Mouse (Mus musculus): ENCODE measurements around the gene Trank1. TPM values are rescaled to one million over a fixed set of nuclear protein-coding genes. Genes with fewer than 3 reads are reported as not detected.
A peak's percentile ranks its signal among the peaks of the same experiment; 100 is the strongest.

The Trank1 gene
- polyA plus RNA-seq, 1 experiment from 2014 or later, result 0.04 TPM

- peak overlapping the region; percentile 58 for H3K4me3 ChIP-seq
- peaks cover 64% of the 10 kb centered on the region for H3K27me3 ChIP-seq (ENCODE audit: low read depth, poor library complexity, severe bottlenecking)
- H3K27ac ChIP-seq, result peak overlapping the region; percentile 61
- no peaks in the 10 kb centered on the region for H3K36me3 ChIP-seq
- H3K4me1 ChIP-seq, result peaks cover 19% of the 10 kb centered on the region
- peak; percentile 62 for DNase-seq (ENCODE audit: low spot score)
- 0 out of 2 replicates have a peak, but pooled peaks cover 3% of the 10 kb centered on the region for H3K9me3 ChIP-seq (replicated peaks)
- 1% methylated on average over 59 of the region's 59 CpGs for WGBS
These were observed 1.1 kb downstream of the Trank1 start for GRCm38 (mm10) chr9:111312442-111313141.

GRCm38 (mm10) chr9:111313299-111313698, 1.8 kb downstream of the Trank1 start:
- no peaks in the 10 kb centered on the region for H3K36me3 ChIP-seq
- H3K27me3 ChIP-seq (ENCODE audit: low read depth, poor library complexity, severe bottlenecking), result peaks cover 64% of the 10 kb centered on the region
- no peak for DNase-seq (ENCODE audit: low spot score)
- whole genome bisulfite sequencing, result 16% methylated on average over 5 of the region's 6 CpGs
- 0 out of 2 replicates have a peak, but pooled peaks cover 3% of the 10 kb centered on the region for H3K9me3 ChIP-seq (replicated peaks)
- no peak overlapping the region for H3K27ac ChIP-seq
- H3K4me1 ChIP-seq, result peaks cover 19% of the 10 kb centered on the region
- H3K4me3 ChIP-seq, result no peak overlapping the region

- WGBS, result 28% methylated on average over 5 of the region's 5 CpGs
- DNase-seq (ENCODE audit: low spot score), result no peak
- Histone ChIP-seq H3K4me1 (peaks cover 19% of the 10 kb centered on the region), H3K27me3 (ENCODE audit: low read depth, poor library complexity, severe bottlenecking) (peaks cover 63% of the 10 kb centered on the region), H3K36me3 (no peaks in the 10 kb centered on the region), H3K4me3 (no peak overlapping the region), H3K9me3 (replicated peaks) (0 out of 2 replicates have a peak, but pooled peaks cover 3% of the 10 kb centered on the region), H3K27ac (no peak overlapping the region)
These were observed 2.3 kb downstream of the Trank1 start for GRCm38 (mm10) chr9:111313793-111314192.

GRCm38 (mm10) chr9:111314219-111314618, 2.7 kb downstream of the Trank1 start:
- Histone ChIP-seq H3K4me1 (peaks cover 19% of the 10 kb centered on the region), H3K27ac (no peak overlapping the region), H3K4me3 (no peak overlapping the region), H3K36me3 (no peaks in the 10 kb centered on the region), H3K9me3 (replicated peaks) (0 out of 2 replicates have a peak, but pooled peaks cover 3% of the 10 kb centered on the region), H3K27me3 (ENCODE audit: low read depth, poor library complexity, severe bottlenecking) (peaks cover 59% of the 10 kb centered on the region)
- WGBS, result 40% methylated on average over 5 of the region's 5 CpGs
- peak; percentile 61 for DNase-seq (ENCODE audit: low spot score)

GRCm38 (mm10) chr9:111320912-111321311, 9.4 kb downstream of the Trank1 start:
- H3K9me3 ChIP-seq (replicated peaks), result no peaks in the 10 kb centered on the region
- WGBS, result 78% methylated on average over 4 of the region's 4 CpGs
- no peak overlapping the region for H3K4me3 ChIP-seq
- no peaks in the 10 kb centered on the region for H3K4me1 ChIP-seq
- no peaks in the 10 kb centered on the region for H3K36me3 ChIP-seq
- no peak overlapping the region for H3K27ac ChIP-seq
- no peaks in the 10 kb centered on the region for H3K27me3 ChIP-seq (ENCODE audit: low read depth, poor library complexity, severe bottlenecking)
- DNase-seq (ENCODE audit: low spot score), result no peak

- no peaks in the 10 kb centered on the region for H3K9me3 ChIP-seq (replicated peaks)
These were observed 13.3 kb downstream of the Trank1 start for GRCm38 (mm10) chr9:111324881-111325280.

GRCm38 (mm10) chr9:111329881-111330280, 18.3 kb downstream of the Trank1 start:
- Histone ChIP-seq H3K4me1 (no peaks in the 10 kb centered on the region), H3K9me3 (replicated peaks) (no peaks in the 10 kb centered on the region), H3K27ac (no peak overlapping the region), H3K4me3 (no peak overlapping the region), H3K36me3 (no peaks in the 10 kb centered on the region), H3K27me3 (ENCODE audit: low read depth, poor library complexity, severe bottlenecking) (no peaks in the 10 kb centered on the region)
- 92% methylated on average over 4 of the region's 4 CpGs for WGBS
- no peak for DNase-seq (ENCODE audit: low spot score)

More at GRCm38 (mm10) chr9:111324881-111325280, 13.3 kb downstream of the Trank1 start:
- H3K36me3 ChIP-seq, result no peaks in the 10 kb centered on the region
- no peaks in the 10 kb centered on the region for H3K4me1 ChIP-seq
- H3K27me3 ChIP-seq (ENCODE audit: low read depth, poor library complexity, severe bottlenecking), result no peaks in the 10 kb centered on the region
- H3K27ac ChIP-seq, result no peak overlapping the region
- no peak overlapping the region for H3K4me3 ChIP-seq
- DNase-seq (ENCODE audit: low spot score), result no peak
- 91% methylated on average over 2 of the region's 2 CpGs for WGBS

GRCm38 (mm10) chr9:111333790-111334189, 22.3 kb downstream of the Trank1 start:
- H3K27ac ChIP-seq, result no peak overlapping the region
- 63% methylated on average over 2 of the region's 2 CpGs for WGBS
- H3K4me1 ChIP-seq, result no peaks in the 10 kb centered on the region
- H3K4me3 ChIP-seq, result no peak overlapping the region
- no peaks in the 10 kb centered on the region for H3K9me3 ChIP-seq (replicated peaks)
- H3K36me3 ChIP-seq, result no peaks in the 10 kb centered on the region
- DNase-seq (ENCODE audit: low spot score), result no peak
- H3K27me3 ChIP-seq (ENCODE audit: low read depth, poor library complexity, severe bottlenecking), result no peaks in the 10 kb centered on the region

GRCm38 (mm10) chr9:111334555-111335164, 23.1 kb downstream of the Trank1 start:
- Histone ChIP-seq H3K9me3 (replicated peaks) (no peaks in the 10 kb centered on the region), H3K27me3 (ENCODE audit: low read depth, poor library complexity, severe bottlenecking) (no peaks in the 10 kb centered on the region), H3K27ac (no peak overlapping the region), H3K36me3 (no peaks in the 10 kb centered on the region), H3K4me1 (no peaks in the 10 kb centered on the region), H3K4me3 (no peak overlapping the region)
- 73% methylated on average over 4 of the region's 4 CpGs for WGBS
- no peak for DNase-seq (ENCODE audit: low spot score)

GRCm38 (mm10) chr9:111351233-111351632, 39.7 kb downstream of the Trank1 start:
- Histone ChIP-seq H3K9me3 (replicated peaks) (no peaks in the 10 kb centered on the region), H3K36me3 (no peaks in the 10 kb centered on the region), H3K27me3 (ENCODE audit: low read depth, poor library complexity, severe bottlenecking) (no peaks in the 10 kb centered on the region), H3K27ac (no peak overlapping the region), H3K4me1 (no peaks in the 10 kb centered on the region), H3K4me3 (no peak overlapping the region)
- WGBS, result 90% methylated on average over 7 of the region's 7 CpGs
- no peak for DNase-seq (ENCODE audit: low spot score)

- Histone ChIP-seq H3K4me1 (0 out of 2 replicates have a peak, but pooled peaks cover 3% of the 10 kb centered on the region), H3K27me3 (ENCODE audit: low read depth, poor library complexity, severe bottlenecking) (no peaks in the 10 kb centered on the region), H3K27ac (no peak overlapping the region), H3K36me3 (no peaks in the 10 kb centered on the region), H3K9me3 (replicated peaks) (no peaks in the 10 kb centered on the region), H3K4me3 (no peak overlapping the region)
- DNase-seq (ENCODE audit: low spot score), result no peak
- 65% methylated on average over 1 of the region's 1 CpGs for WGBS
These were observed 40.1 kb downstream of the Trank1 start for GRCm38 (mm10) chr9:111351641-111352040.

GRCm38 (mm10) chr9:111352646-111353045, 41.1 kb downstream of the Trank1 start:
- no peak for DNase-seq (ENCODE audit: low spot score)
- H3K27ac ChIP-seq, result no peak overlapping the region
- WGBS, result 83% methylated on average over 3 of the region's 3 CpGs

GRCm38 (mm10) chr9:111355041-111355440, 43.5 kb downstream of the Trank1 start:
- WGBS, result 62% methylated on average over 4 of the region's 4 CpGs
- Histone ChIP-seq H3K36me3 (no peaks in the 10 kb centered on the region), H3K9me3 (replicated peaks) (no peaks in the 10 kb centered on the region), H3K27me3 (ENCODE audit: low read depth, poor library complexity, severe bottlenecking) (no peaks in the 10 kb centered on the region), H3K4me3 (no peak overlapping the region), H3K27ac (no peak overlapping the region), H3K4me1 (peaks cover 10% of the 10 kb centered on the region; the same call in 1 of the 2 replicates)
- DNase-seq (ENCODE audit: low spot score), result no peak

More at GRCm38 (mm10) chr9:111352646-111353045, 41.1 kb downstream of the Trank1 start:
- Histone ChIP-seq H3K4me3 (no peak overlapping the region), H3K36me3 (no peaks in the 10 kb centered on the region), H3K4me1 (peaks cover 5% of the 10 kb centered on the region; the same call in 1 of the 2 replicates), H3K27me3 (ENCODE audit: low read depth, poor library complexity, severe bottlenecking) (no peaks in the 10 kb centered on the region), H3K9me3 (replicated peaks) (no peaks in the 10 kb centered on the region)
